Mouse (Mus musculus) myocyte (in vitro differentiated cells): ENCODE data around the gene S100a4.

Experiments used
- E2F4 ChIP-seq: IDR thresholded peaks from one replicate; pipeline ENCODE4 v1.6.1; 2011; ENCODE audit warnings: mild to moderate bottlenecking, control low read depth, moderate library complexity; ENCODE audit not compliant: insufficient read depth
- POLR2A ChIP-seq: IDR thresholded peaks from one replicate; pipeline ENCODE4 v1.6.1; 2011; ENCODE audit warnings: low read depth, mild to moderate bottlenecking, control low read depth, moderate library complexity; ENCODE audit not compliant: insufficient read length
- REST ChIP-seq: IDR thresholded peaks from one replicate; pipeline ENCODE4 v1.6.1; 2011; ENCODE audit warnings: mild to moderate bottlenecking, control low read depth, moderate library complexity; ENCODE audit not compliant: insufficient read depth, insufficient read length

DNA sequence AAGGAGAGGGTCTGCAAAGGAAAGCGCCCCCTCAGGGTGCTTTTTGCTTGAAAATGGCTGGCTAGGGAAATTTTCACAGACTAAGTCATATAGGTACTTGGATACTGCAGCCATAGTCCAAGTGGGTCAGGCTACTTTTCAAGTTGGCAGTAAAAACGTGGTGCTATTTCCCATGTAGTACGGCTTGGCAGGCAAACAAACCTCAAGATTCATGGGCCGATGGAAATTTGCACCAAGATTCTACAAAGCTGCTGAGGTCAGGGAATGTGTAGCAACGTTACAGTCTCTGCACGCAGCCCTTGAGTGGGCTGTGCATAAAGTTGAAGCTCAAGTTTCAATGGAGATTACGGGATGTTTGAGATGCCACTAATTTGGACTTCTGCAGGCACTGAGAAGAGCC, 24.1 kb upstream of the S100a4 start:
- TF ChIP-seq POLR2A (no peak), REST (no peak), E2F4 (no peak)
